Mouse (Mus musculus): ENCODE results near the gene Ccng2.

- TF ChIP-seq CTCF (conservative IDR thresholded peaks at IDR 0.05; ENCODE audit: low read length) (no peak), POU5F1 (IDR thresholded peaks at IDR 0.05; ENCODE audit: borderline replicate concordance, low read length) (no peak), NANOG (IDR thresholded peaks at IDR 0.05; ENCODE audit: borderline replicate concordance, low read length) (no peak)
These were observed 3.7 kb downstream of the Ccng2 start for GRCm38 (mm10) chr5:93270721-93271120.

All from E14TG2a.4 (cell line).